Mouse (Mus musculus) thymus, adult 2 months (tissue): ENCODE measurements around the gene Ppp1r12c. TPM values are rescaled to one million over a fixed set of nuclear protein-coding genes. Genes with fewer than 3 reads are reported as not detected.
"Not testable (repeated sequence)": the region's sequence is repeated elsewhere in the genome, so short reads cannot be mapped to it uniquely, and the experiment has no call there.

Experiments used
- DNase-seq: peaks from one replicate; pipeline ENCODE4 v3.0.0; 2021
- H3K27ac ChIP-seq: fragments of 200-500 bp; 2 replicates; pipeline ENCODE4 v1.5.1; 2012; ENCODE audit warnings: low read length, control low read depth; ENCODE audit not compliant: control insufficient read depth, insufficient read depth
- H3K27me3 ChIP-seq: fragments of 200-500 bp; 2 replicates; pipeline ENCODE4 v1.6.1; 2012; ENCODE audit warnings: mild to moderate bottlenecking, low read length, moderate library complexity, mixed read lengths; ENCODE audit not compliant: control insufficient read depth, insufficient read depth
- H3K36me3 ChIP-seq: fragments of 200-500 bp; 2 replicates; pipeline ENCODE4 v1.6.1; 2012; ENCODE audit warnings: mild to moderate bottlenecking, low read length, moderate library complexity; ENCODE audit not compliant: control insufficient read depth, insufficient read depth
- H3K4me1 ChIP-seq: fragments of 200-500 bp; replicated peaks from 2 replicates; pipeline ENCODE4 v1.6.1; 2012; ENCODE audit warnings: low read length; ENCODE audit not compliant: control insufficient read depth, insufficient read depth
- H3K4me3 ChIP-seq: fragments of 200-500 bp; 2 replicates; pipeline ENCODE4 v1.5.1; 2012; ENCODE audit warnings: mild to moderate bottlenecking, low read length, control low read depth, moderate library complexity; ENCODE audit not compliant: control insufficient read depth, insufficient read depth
- CTCF ChIP-seq: fragments of 200-500 bp; IDR thresholded peaks from 2 replicates; pipeline ENCODE4 v1.5.1; 2012; ENCODE audit warnings: mild to moderate bottlenecking, control low read depth, low read length, moderate library complexity, borderline replicate concordance; ENCODE audit not compliant: control insufficient read depth, poor library complexity, insufficient read depth; ENCODE audit errors: extremely low read depth
- POLR2A ChIP-seq: fragments of 200-500 bp; IDR thresholded peaks from 2 replicates; pipeline ENCODE4 v1.6.1; 2012; ENCODE audit warnings: mild to moderate bottlenecking, low read length, control low read depth, moderate library complexity; ENCODE audit not compliant: control insufficient read depth, poor library complexity, insufficient read depth; ENCODE audit errors: extremely low read depth
- WGBS: fragments of 180-500 bp; shearing (Covaris S2); methylation state at CpG from one replicate; pipeline ENCODE4 v1.1.7; 2018; 5-methylcytosine and 5-hydroxymethylcytosine counted together
- polyA plus RNA-seq: library from polyadenylated mRNA; depleted of rRNA; stranded (reverse); fragments of >200 nt; gene quantifications from 2 replicates; pipeline ENCODE4 v1.2.3, GENCODE M21; 2012

Ppp1r12c gene
- polyA plus RNA-seq, 1 experiment, result 136 TPM

DNA sequence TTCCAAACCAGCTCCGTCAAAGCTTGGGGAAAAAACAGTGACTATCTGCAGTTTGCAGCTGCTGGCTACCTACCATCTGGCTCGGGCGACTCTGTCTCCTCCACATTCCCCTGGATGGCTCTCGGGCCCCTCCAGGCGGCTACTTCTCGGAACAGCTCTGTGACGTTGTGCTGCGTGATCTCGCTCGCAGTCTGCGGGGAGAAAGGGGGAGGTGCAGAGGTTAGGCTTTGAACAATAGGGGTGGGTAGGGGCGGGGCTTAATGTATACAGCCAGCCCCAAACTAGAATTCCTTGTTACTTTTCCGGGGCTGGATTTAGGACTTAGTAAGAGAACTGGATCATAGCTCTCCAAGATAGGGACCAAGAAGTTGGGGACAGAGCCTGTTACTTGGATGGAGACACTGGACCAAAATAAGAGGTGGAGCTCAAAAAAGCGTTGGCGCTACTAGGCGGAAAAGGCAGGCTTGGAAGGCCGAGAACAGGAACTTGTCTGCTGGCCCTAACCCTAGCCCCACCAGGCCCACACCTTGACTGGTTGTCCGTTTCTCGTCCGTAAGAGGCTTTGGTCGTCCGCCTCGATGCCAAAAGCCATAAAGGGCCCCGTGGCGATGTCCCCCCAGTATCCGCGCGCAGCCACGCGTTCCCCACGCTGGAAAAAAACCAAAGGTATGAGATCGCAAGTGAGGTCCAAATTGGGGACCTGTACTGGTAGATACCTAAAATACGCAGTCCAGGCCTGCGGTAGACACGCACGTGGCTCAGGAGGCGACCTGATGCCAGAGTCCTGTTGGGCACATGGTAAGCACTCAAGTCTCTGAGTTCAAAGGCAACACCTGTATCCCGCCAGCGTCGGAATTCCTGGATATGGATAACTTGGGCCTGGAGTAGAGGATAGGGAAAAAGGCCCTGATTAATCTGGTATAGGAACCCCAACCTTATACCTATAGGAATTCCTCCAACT, 25.1 kb upstream of the Ppp1r12c start:
- WGBS, result 24% methylated on average over 40 of the region's 40 CpGs

DNA sequence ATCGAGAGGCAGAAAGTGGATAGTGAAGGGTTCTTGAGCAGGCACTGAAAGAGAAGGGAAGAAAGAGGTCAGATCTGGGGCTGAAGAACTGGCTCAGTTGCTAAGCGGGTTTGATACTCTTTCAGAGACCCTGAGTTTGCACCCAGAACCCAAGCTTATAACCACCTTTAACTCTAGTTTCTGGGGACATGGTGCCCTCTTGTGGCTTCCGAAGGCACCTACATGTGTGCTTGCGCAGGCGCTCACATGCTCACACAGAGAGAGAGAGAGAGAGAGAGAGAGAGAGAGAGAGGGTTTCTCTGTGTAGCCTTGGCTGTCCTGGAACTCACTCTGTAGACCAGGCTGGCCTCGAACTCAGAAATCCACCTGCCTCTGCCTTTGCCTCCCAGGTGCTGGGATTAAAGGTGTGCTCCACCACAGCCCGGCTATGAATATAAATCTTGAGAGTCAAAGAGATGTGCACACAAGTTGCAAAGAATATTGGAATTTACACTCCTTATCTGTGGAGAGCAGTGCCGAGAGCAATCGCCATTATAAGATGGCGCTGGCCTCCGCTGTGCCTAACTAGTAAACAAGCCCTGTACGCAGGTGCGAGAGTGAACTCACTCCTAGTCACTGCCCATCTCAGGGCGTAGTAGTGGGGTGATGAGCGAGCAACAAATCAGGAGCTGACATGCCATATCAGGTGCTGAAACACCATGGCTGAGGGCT, 22.9 kb upstream of the Ppp1r12c start, which contains the start of gene Tnni3:
Gene Tnni3 (minus strand): TSS at position 18 of the 711 bp plus-strand sequence.
- H3K4me1 ChIP-seq, result peaks cover 16% of the 10 kb centered on the region
- H3K4me3 ChIP-seq, H3K36me3 ChIP-seq, H3K27ac ChIP-seq, H3K27me3 ChIP-seq: not testable (repeated sequence)
- TF ChIP-seq CTCF, result peak; percentile 47; the same call in 1 of the 2 replicates
- peak; percentile 58 for DNase-seq
- WGBS, result 66% methylated on average over 15 of the region's 15 CpGs

More for the DNA sequence above, 25.1 kb upstream of the Ppp1r12c start:
- Histone ChIP-seq H3K4me1 (peaks cover 4% of the 10 kb centered on the region), H3K4me3 (peak overlapping the region; percentile 49), H3K36me3 (no peaks in the 10 kb centered on the region), H3K27ac (no peak overlapping the region), H3K27me3 (peaks cover under 1% of the 10 kb centered on the region)
- TF ChIP-seq CTCF, result peak; percentile 83; the same call in 1 of the 2 replicates
- TF ChIP-seq POLR2A, result no peak
- peak; percentile 79 for DNase-seq

DNA sequence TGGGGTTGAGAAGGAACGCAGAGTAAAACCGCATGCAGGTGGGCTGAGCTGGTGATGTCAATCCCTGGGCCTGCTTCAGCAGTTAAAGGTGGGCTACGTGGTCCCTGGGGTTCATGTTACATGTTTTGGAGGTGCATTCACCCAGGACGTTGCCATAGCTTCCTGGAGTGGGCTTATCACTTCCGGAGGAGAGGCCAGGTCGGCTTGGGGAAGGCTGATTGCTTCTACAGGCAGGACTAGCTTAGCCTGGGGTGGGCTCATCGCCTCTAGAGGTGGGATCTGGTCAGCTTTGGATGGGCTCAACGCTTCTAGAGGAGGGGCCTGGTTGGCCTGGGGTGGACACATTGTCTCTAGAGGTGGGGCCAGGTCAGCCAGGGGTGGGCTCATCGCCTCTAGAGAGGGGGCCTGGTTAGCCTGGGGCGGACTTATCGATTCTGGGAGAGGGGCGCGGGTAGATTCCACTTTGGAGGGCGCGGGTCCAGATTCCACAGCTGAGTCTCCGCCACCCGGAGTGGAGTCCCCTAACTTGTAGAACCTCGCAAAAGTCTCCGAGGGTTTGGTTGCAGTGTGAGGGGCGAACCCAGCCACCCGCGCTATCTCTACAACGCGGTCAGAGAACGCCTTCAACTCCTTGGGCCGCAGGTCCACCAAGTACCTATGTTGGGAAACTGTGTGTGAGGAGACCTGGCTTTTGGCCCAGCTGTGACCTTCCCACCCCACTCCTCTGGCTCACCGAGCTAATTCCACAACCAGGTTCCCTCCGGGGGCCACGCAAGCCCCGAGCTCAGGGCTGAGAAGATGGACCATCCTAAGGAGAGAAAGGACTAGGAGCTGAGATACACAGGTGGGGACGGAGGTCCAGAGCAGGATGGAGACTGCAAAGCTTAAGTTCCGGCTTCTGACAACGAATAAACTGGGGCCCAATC, 22.0 kb upstream of the Ppp1r12c start:
- 96% methylated on average over 33 of the region's 33 CpGs for WGBS
- peaks cover 16% of the 10 kb centered on the region for H3K4me1 ChIP-seq
- no peaks in the 10 kb centered on the region; the same call in 1 of the 2 replicates for H3K27me3 ChIP-seq
- no peak for DNase-seq
- no peak overlapping the region for H3K27ac ChIP-seq
- H3K4me3 ChIP-seq, result no peak overlapping the region
- H3K36me3 ChIP-seq, result no peaks in the 10 kb centered on the region
- TF ChIP-seq CTCF (no peak), POLR2A (no peak)

DNA sequence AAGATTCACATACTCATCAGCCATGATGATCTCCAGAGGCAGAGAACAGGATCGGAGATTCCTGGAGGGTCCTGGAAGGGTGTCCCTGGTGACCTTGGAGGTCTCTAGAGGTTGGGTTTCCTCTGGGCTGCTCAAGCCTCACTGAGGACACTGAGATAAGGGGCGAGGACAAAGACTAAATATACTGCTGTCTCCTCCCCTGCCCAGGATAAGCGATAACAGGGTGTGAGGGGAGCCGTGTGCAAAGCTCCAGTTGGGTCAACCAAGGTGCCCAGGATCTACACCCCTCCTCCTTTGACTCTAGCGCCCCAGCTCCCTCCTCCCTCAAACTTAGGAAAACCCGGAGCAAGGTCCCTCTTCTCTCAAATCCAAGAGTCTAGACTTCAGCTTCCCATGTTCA, 20.8 kb upstream of the Ppp1r12c start:
- WGBS, result 93% methylated on average over 6 of the region's 6 CpGs
- Histone ChIP-seq H3K27me3 (no peaks in the 10 kb centered on the region; the same call in 1 of the 2 replicates), H3K4me3 (no peak overlapping the region), H3K36me3 (no peaks in the 10 kb centered on the region), H3K27ac (no peak overlapping the region), H3K4me1 (peaks cover 20% of the 10 kb centered on the region)
- TF ChIP-seq POLR2A (no peak), CTCF (no peak)
- no peak for DNase-seq

GRCm38 (mm10) chr7:4521231-4522003, 19.9 kb upstream of the Ppp1r12c start:
- TF ChIP-seq CTCF, result no peak
- TF ChIP-seq POLR2A, result no peak
- WGBS, result 47% methylated on average over 32 of the region's 32 CpGs
- Histone ChIP-seq H3K4me3 (0 out of 2 replicates have a peak overlapping the region, but pooled peaks have one; percentile 0), H3K27ac (no peak overlapping the region), H3K27me3 (no peaks in the 10 kb centered on the region), H3K36me3 (no peaks in the 10 kb centered on the region), H3K4me1 (peaks cover 16% of the 10 kb centered on the region)
- no peak for DNase-seq

- 6% methylated on average over 1 of the region's 1 CpGs for WGBS
- Histone ChIP-seq H3K4me3 (no peak overlapping the region), H3K4me1 (peaks cover 16% of the 10 kb centered on the region), H3K27me3 (no peaks in the 10 kb centered on the region), H3K27ac (peak overlapping the region; percentile 43; the same call in 1 of the 2 replicates), H3K36me3 (no peaks in the 10 kb centered on the region)
- TF ChIP-seq CTCF (no peak), POLR2A (no peak)
- DNase-seq, result no peak
Observed at GRCm38 (mm10) chr7:4518487-4518886, 17.0 kb upstream of the Ppp1r12c start.
